Mouse (Mus musculus): ENCODE data around the gene Cd2bp2.

- TF ChIP-seq CTCF (IDR thresholded peaks at IDR 0.05) (no peak), POLR2A (IDR thresholded peaks at IDR 0.05; ENCODE audit: insufficient read depth, low read depth, low read length) (no peak), EP300 (IDR thresholded peaks at IDR 0.05; ENCODE audit: insufficient read depth, low read depth, low read length) (no peak)
Measured at GRCm38 (mm10) chr7:127234777-127235176, 38.9 kb upstream of the Cd2bp2 start.

Measured in heart, adult 2 months (tissue).